Mouse (Mus musculus) urinary bladder, postnatal 4 days (tissue): ENCODE data around the gene Tmem238.

ENCODE experiments used
- DNase-seq, 2 experiments: peaks; one replicate each; pipeline ENCODE4 v3.0.0; 2021 to 2022; ENCODE audit warnings: low spot score in 2 of 2

The Tmem238 gene

DNA sequence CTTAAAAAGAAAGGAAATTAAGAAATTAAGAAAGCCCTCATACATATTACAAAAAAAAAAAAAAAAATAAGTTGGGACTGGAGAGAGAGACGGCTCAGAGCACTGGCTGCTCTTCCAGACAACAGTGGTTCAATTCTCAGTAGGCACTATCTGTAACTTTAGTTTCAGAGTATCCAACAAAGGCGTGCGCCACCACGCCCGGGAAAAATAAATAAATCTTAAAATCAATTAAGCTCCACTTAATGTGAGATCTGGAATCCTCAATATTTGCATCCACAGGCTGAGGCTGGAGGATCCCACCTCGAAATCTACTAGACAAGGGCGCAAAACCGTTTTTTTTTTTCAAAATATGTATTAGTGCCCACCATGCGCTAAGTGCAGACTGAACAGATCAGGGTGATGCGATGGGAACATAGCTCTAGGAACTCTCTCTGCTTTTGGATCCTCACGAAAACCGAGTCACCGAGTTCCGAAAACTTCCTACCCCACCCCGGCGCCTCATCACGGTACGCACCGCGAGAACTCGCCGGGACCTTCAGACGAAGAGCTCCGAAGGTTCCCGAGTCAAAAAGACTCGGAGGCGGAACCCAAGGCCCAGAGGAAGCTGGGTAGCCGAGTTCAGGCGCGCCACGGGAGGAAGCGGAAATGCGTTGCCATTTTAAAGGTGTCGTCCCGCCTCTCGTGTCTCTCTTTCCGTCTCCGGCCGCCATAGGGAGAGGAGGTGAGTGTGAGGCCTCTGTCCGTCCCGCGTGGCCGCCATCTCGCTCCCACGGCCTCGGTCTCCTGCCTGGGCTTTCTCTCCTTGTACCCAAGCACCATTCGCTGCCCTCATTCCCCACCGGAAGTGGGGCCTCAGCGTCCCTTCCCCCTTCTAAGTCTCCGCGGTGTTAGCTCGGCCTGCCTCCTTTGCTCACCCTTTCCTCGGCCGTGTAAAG, 3.1 kb upstream of the Tmem238 start, which contains the start of gene Rpl28:
Gene Rpl28 (plus strand): TSS at position 597 of the 935 bp plus-strand sequence.
- peak; percentile 94 to 96 for DNase-seq

DNA sequence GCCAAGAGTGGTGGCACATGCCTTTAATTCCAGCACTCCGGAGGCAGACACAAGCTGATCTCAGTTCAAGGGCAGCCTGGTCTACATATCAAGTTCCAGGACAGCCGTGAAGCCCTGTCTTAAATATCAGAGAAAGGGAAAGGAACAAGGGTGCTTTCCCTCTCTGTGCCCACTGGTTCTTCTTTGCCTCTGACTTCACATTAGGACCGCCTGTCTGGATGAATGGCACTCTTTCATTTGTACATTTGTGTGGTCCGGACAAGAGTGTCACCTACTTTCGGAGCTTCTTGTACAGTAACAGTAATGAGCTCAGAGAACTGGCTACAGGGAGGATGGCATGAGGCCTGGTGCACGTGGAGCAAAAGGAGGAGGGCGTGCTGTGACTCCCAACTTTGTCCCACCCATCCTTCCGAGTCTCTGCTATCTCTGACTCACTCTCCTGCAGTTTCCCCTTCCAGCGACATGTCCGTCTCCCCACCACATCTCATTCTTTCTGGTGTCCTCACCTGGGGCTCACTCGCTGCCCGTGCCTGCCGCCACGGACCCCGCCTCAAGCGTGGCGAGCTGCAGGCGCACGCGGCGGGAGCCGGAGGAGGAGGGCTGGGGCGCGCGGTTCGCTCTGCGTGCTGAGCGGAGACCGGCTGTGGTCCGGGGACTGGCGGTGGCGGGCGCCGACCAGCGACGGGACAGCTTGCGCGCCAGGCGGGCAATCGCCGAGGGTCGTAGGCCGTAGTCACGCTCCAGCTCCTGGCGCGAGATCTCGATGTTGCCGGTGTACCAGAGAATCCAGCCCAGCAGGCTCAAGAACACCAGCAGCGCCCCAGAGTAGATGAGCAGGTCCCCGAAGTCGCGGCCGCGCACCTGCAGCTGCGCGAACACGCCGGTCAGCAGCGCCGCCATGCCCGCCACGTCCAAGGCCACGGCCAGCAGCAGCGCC, 689 bp downstream of the Tmem238 start:
- DNase-seq = peak in 1 of 2 experiments; percentile 62

- no peak for DNase-seq
Observed at GRCm38 (mm10) chr7:4783667-4784268, 5.7 kb downstream of the Tmem238 start.

- DNase-seq = no peak
Observed at GRCm38 (mm10) chr7:4782759-4783158, 6.7 kb downstream of the Tmem238 start, which contains the start of the genes Il11 and Tmem190. Gene Il11, minus strand, starts transcription at chr7:4782859. Gene Tmem190, plus strand, starts transcription at chr7:4782937.

DNA sequence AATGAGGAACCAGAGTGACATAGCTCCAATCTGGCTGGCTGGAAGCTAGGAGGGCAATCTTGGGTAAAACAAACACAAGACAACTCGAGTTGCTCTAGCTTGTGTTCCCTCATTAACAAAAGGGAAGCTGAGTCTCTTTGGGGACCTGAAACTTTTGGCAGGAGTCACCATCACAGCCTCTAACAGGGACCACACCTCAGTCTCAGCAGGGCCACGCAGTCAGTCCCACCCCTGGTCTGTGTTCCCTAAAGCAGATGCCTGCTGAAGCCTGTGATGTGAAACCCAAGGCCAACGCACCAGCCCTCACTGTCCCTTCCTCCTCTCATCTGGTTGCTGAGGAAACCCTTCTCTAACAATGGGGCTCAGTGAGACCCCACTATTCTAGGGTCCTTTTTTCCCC, 7.3 kb downstream of the Tmem238 start:
- no peak for DNase-seq

GRCm38 (mm10) chr7:4779921-4780320, 9.5 kb downstream of the Tmem238 start:
- no peak for DNase-seq

GRCm38 (mm10) chr7:4777851-4778637, 11.4 kb downstream of the Tmem238 start:
- DNase-seq = no peak

DNA sequence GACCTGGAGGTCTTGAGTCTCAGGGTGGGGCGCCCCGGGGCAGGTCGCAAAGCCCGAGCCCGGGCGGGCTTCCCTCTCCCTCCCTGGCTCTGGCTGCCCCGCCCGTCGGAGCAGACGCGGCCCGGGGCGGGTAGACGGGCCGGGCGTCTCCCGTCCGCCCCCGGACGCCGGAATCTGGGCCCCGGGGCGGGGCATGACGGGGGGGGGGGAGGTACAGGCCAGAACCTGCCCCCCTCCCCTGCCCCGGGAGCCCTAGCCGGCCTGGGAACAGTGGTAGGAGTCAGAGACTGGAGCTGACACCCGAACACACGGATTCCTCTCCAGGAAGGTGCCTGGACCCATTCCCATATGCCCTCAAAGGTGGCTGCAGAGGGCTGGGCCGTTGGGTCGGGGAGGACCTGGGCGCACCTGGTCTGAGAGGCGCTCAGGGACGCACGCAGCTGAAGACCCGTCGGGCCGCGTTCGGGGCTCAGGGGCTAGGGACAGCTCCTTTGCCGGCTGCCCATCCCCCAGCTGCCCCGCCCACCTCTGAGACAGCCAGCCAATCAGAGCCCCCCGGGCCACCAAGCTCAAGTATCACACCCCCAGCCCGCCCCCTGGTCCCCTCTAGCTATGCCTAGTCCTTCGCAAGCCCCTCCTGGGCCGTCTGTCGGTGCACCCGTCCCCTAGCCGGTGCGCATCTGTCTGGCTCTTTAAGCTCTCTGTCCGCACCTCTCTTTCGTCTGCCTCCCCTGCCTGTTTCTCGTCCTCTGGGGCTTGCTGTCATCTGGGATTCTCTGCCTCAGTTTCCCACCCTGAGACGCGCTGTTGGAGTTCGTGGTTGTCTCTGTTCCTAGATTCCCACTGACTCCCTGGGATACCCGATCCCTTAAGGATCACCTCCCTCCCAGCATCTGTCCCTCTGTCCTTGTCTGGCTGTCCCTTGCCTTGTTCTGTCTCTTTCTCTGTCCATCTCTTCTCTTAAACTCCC, 12.3 kb downstream of the Tmem238 start:
- peak; percentile 63 to 81 for DNase-seq

DNA sequence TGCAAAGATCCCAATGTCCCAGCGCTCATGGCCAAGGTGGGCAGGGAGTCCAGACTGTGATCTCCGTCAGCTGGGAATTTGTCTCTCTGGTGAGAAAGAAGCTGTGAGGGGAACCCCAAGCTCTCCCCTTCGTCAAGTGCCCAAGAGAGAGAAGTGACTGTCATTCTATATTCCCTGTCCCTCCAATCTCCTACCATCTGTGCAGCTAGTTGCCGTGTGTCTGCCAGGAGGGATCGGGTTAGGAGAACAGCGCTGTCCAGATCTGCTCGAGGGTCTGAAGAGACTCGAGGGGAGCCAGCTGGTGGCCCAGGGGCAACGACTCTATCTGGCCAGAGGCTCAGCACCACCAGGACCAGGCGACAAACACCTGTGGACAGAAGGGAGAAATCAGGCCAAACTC, 13.3 kb downstream of the Tmem238 start:
- DNase-seq = no peak

DNA sequence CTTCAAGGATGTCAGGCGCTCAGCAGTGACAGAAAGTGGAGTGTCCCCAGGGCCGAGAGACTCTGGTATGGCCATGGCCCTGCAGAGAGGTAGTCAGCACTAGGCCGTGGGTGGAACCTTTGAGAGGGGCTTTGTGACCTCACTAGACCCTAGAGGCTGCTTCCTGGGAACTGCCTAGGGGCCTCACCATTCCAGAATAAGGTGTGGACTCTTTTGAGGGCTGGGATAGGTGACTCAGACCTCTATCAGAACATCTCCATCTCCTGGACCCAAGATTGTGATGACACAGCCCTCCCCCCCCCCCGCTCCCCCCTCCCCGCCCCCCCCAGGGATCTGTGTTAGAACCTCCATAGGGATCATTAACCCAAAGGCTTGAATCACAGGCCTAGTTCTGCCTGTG, 18.3 kb downstream of the Tmem238 start, which contains the start of gene Fam71e2:
Gene Fam71e2 (minus strand): TSS at position 101 of the 400 bp plus-strand sequence.
- DNase-seq = no peak

DNA sequence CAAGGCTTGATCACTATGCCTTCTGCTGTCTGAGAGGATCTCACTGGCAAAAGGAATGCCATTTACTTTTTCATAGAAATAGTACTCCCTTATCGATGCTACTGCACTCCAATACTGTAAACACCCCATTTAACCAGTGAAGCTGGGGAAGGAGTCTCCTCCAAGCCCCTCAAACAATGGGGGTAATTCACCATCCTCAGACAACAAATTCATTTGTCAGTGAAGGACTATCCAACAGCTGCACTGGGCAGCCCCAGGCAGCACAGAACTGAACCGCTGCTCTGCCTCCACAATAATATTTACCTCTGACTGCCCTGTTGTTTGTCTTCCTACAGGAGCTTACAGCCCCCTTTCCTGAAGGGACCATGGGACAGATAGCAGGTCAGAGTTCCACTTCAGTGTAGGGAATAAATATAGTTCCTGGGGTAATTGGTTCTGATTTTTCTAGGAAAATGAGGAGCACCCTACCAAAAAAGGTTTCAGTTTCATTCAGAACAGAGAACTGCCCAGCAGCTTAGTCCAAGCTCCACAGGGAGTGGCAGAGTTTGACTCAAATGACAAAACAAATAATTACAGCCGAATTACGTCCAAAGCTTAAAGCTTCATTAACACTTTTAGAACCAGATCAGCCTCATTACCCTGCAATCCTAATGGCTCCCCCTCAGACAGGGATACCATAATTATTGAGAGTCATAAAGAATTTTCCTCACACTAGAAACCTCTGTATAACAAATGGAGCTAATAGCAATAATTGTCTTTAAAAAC, 24.3 kb downstream of the Tmem238 start:
- DNase-seq = no peak

DNA sequence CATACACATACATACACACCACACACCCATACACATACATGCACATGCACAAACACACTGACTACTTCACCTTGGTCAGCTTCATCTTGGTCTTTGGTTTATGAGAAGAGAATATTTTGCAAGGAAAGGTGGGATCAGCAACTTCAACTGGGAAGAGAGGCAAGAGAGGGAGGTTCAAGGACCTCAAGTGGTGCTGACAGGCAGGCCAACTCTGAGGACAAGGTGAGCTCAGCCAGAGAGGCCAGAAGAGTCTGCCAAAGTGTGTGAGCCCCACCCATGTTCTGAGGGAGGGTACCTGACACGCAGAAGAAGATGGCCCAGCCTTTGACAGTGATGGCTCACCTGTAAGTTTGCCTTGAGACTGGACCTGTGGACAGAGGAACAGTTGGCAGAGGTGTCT, 29.8 kb downstream of the Tmem238 start:
- no peak for DNase-seq

- DNase-seq = peak; percentile 87 to 90
Observed at GRCm38 (mm10) chr7:4752821-4753570, 36.5 kb downstream of the Tmem238 start, which contains the start of gene Cox6b2. Gene Cox6b2, minus strand, starts transcription at chr7:4753094.

DNA sequence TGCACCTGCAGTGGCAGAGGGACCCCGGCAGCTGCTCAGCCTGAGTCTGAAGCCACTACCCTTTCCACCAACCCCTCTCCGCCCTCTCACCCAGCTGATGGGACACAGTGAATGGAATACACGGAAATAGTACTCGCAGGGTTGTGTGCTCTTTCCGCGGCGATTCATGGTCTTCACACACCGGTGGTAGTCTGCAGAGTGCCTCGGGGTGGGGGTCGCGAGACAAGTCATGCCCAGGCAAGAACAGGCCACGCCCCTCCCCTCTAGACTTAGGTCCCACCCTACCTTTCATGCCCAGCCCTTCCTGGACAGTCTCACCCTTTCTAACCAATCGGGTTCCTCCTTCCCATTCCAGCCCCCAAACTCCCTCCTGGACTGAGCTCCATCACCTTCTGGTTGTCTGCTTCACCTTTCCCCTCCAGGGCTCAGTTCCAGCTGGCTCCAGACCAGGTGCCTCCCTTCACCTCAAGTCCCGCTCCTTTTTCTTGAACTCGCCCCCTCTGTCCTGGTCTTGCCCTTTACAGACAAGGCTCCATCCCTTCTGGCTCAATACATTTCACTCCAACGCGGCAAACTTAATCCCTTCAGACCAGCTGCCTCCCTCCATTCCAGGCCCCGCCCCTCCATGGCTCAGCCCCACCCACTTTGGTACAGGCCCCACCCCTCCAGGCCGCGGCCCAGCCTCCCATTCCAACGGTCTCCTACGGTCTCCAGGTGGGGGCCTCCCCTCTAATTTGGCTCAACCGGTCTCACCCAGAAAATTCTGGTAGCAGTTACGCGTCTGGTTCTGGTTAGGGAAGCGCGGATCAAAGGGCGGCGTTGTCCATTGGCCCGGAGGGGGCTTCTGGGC, 37.3 kb downstream of the Tmem238 start:
- DNase-seq = peak in 1 of 2 experiments; percentile 59

- DNase-seq = no peak
Observed at GRCm38 (mm10) chr7:4749169-4749568, 40.3 kb downstream of the Tmem238 start.

GRCm38 (mm10) chr7:4748321-4748720, 41.1 kb downstream of the Tmem238 start:
- DNase-seq = no peak
